Mouse (Mus musculus): Measurements from ENCODE around the gene Rmi2. TPM values are rescaled to one million over a fixed set of nuclear protein-coding genes. Genes with fewer than 3 reads are reported as not detected.

The Rmi2 gene
- total and polyA plus RNA-seq, 2 experiments, result 0.09 TPM; not detected in 1

GRCm38 (mm10) chr16:10842282-10842855 is 7.5 kb downstream of the Rmi2 start:
- H3K4me1 ChIP-seq (ENCODE audit: control insufficient read depth, insufficient read depth, low read length), result peaks cover 10% of the 10 kb centered on the region
- TF ChIP-seq POLR2A (IDR thresholded peaks at IDR 0.05; ENCODE audit: extremely low read depth, insufficient read depth, low read length) (no peak), CTCF (IDR thresholded peaks at IDR 0.05; ENCODE audit: low read depth, low read length) (no peak)
- no peaks in the 10 kb centered on the region for H3K27me3 ChIP-seq (ENCODE audit: control insufficient read depth, insufficient read depth, low read length)
- H3K27ac ChIP-seq (replicated peaks; ENCODE audit: insufficient read depth, low read depth, low read length), result no peak overlapping the region
- H3K79me2 ChIP-seq (ENCODE audit: control insufficient read depth, insufficient read depth, low read length), result no peaks in the 10 kb centered on the region
- no peak overlapping the region for H3K9ac ChIP-seq (ENCODE audit: low read depth, low read length)
- 94% methylated on average over 4 of the region's 4 CpGs for WGBS
- H3K4me3 ChIP-seq (ENCODE audit: insufficient read depth, low read depth, low read length), result no peak overlapping the region
- H3K36me3 ChIP-seq (ENCODE audit: control insufficient read depth, insufficient read depth, low read length), result no peaks in the 10 kb centered on the region
- DNase-seq (ENCODE audit: extremely low read depth, low read depth, low spot score), result no peak

- H3K79me2 ChIP-seq (ENCODE audit: control insufficient read depth, insufficient read depth, low read length), result no peaks in the 10 kb centered on the region
- peak; percentile 19 for DNase-seq (ENCODE audit: extremely low read depth, low read depth, low spot score)
- H3K4me3 ChIP-seq (ENCODE audit: insufficient read depth, low read depth, low read length), result peak overlapping the region; percentile 51
- H3K27me3 ChIP-seq (ENCODE audit: control insufficient read depth, insufficient read depth, low read length), result no peaks in the 10 kb centered on the region
- no peaks in the 10 kb centered on the region for H3K36me3 ChIP-seq (ENCODE audit: control insufficient read depth, insufficient read depth, low read length)
- H3K27ac ChIP-seq (replicated peaks; ENCODE audit: insufficient read depth, low read depth, low read length), result no peak overlapping the region
- peaks cover 7% of the 10 kb centered on the region for H3K4me1 ChIP-seq (ENCODE audit: control insufficient read depth, insufficient read depth, low read length)
- peak overlapping the region; percentile 14 for H3K9ac ChIP-seq (ENCODE audit: low read depth, low read length)
- 9% methylated on average over 18 of the region's 18 CpGs for WGBS
- no peak for TF ChIP-seq CTCF (IDR thresholded peaks at IDR 0.05; ENCODE audit: low read depth, low read length)
- TF ChIP-seq POLR2A (IDR thresholded peaks at IDR 0.05; ENCODE audit: extremely low read depth, insufficient read depth, low read length), result no peak
Measured at GRCm38 (mm10) chr16:10843486-10844318, 8.8 kb downstream of the Rmi2 start.

- Histone ChIP-seq H3K36me3 (ENCODE audit: control insufficient read depth, insufficient read depth, low read length) (no peaks in the 10 kb centered on the region), H3K4me1 (ENCODE audit: control insufficient read depth, insufficient read depth, low read length) (peaks cover 7% of the 10 kb centered on the region), H3K9ac (ENCODE audit: low read depth, low read length) (no peak overlapping the region), H3K79me2 (ENCODE audit: control insufficient read depth, insufficient read depth, low read length) (no peaks in the 10 kb centered on the region), H3K27ac (replicated peaks; ENCODE audit: insufficient read depth, low read depth, low read length) (no peak overlapping the region), H3K27me3 (ENCODE audit: control insufficient read depth, insufficient read depth, low read length) (no peaks in the 10 kb centered on the region), H3K4me3 (ENCODE audit: insufficient read depth, low read depth, low read length) (no peak overlapping the region)
- DNase-seq (ENCODE audit: extremely low read depth, low read depth, low spot score), result no peak
- 21% methylated on average over 6 of the region's 6 CpGs for WGBS
- TF ChIP-seq POLR2A (IDR thresholded peaks at IDR 0.05; ENCODE audit: extremely low read depth, insufficient read depth, low read length), result no peak
- TF ChIP-seq CTCF (IDR thresholded peaks at IDR 0.05; ENCODE audit: low read depth, low read length), result no peak
Measured at GRCm38 (mm10) chr16:10844319-10844670, 9.4 kb downstream of the Rmi2 start.

- H3K4me3 ChIP-seq (ENCODE audit: insufficient read depth, low read depth, low read length), result no peak overlapping the region
- H3K36me3 ChIP-seq (ENCODE audit: control insufficient read depth, insufficient read depth, low read length), result no peaks in the 10 kb centered on the region
- TF ChIP-seq CTCF (IDR thresholded peaks at IDR 0.05; ENCODE audit: low read depth, low read length), result no peak
- no peak for TF ChIP-seq POLR2A (IDR thresholded peaks at IDR 0.05; ENCODE audit: extremely low read depth, insufficient read depth, low read length)
- H3K4me1 ChIP-seq (ENCODE audit: control insufficient read depth, insufficient read depth, low read length), result peaks cover 9% of the 10 kb centered on the region
- H3K79me2 ChIP-seq (ENCODE audit: control insufficient read depth, insufficient read depth, low read length), result no peaks in the 10 kb centered on the region
- H3K27ac ChIP-seq (replicated peaks; ENCODE audit: insufficient read depth, low read depth, low read length), result no peak overlapping the region
- no peaks in the 10 kb centered on the region for H3K27me3 ChIP-seq (ENCODE audit: control insufficient read depth, insufficient read depth, low read length)
- WGBS, result 89% methylated on average over 6 of the region's 6 CpGs
- no peak overlapping the region for H3K9ac ChIP-seq (ENCODE audit: low read depth, low read length)
- DNase-seq (ENCODE audit: extremely low read depth, low read depth, low spot score), result no peak
Measured at GRCm38 (mm10) chr16:10845952-10846351, 11.1 kb downstream of the Rmi2 start.

- Histone ChIP-seq H3K4me1 (ENCODE audit: control insufficient read depth, insufficient read depth, low read length) (peaks cover 9% of the 10 kb centered on the region), H3K27ac (replicated peaks; ENCODE audit: insufficient read depth, low read depth, low read length) (no peak overlapping the region), H3K79me2 (ENCODE audit: control insufficient read depth, insufficient read depth, low read length) (no peaks in the 10 kb centered on the region), H3K9ac (ENCODE audit: low read depth, low read length) (no peak overlapping the region), H3K36me3 (ENCODE audit: control insufficient read depth, insufficient read depth, low read length) (no peaks in the 10 kb centered on the region), H3K4me3 (ENCODE audit: insufficient read depth, low read depth, low read length) (no peak overlapping the region), H3K27me3 (ENCODE audit: control insufficient read depth, insufficient read depth, low read length) (no peaks in the 10 kb centered on the region)
- DNase-seq (ENCODE audit: extremely low read depth, low read depth, low spot score), result peak; percentile 28
- TF ChIP-seq POLR2A (IDR thresholded peaks at IDR 0.05; ENCODE audit: extremely low read depth, insufficient read depth, low read length) (no peak), CTCF (IDR thresholded peaks at IDR 0.05; ENCODE audit: low read depth, low read length) (peak; percentile 86)
- WGBS, result 72% methylated on average over 4 of the region's 4 CpGs
Measured at GRCm38 (mm10) chr16:10846503-10846902, 11.6 kb downstream of the Rmi2 start.
